Mouse (Mus musculus) ES-Bruce4 (cell line): ENCODE results near the gene Ggcx.

Experiments
- CTCF ChIP-seq: IDR thresholded peaks from one replicate; pipeline ENCODE4 v1.8.1; 2011; ENCODE audit warnings: low read depth, low read length
- EP300 ChIP-seq: IDR thresholded peaks from 2 replicates; pipeline ENCODE4 v1.6.1; 2011; ENCODE audit warnings: low read depth, low read length; ENCODE audit not compliant: insufficient read depth
- POLR2A ChIP-seq: IDR thresholded peaks from one replicate; pipeline ENCODE4 v1.8.1; 2011; ENCODE audit warnings: low read length; ENCODE audit not compliant: insufficient read depth

GRCm38 (mm10) chr6:72447487-72447886 lies 33.4 kb downstream of the Ggcx start:
- TF ChIP-seq CTCF (no peak), POLR2A (no peak), EP300 (no peak)
